Mouse (Mus musculus) limb, embryonic 14.5 days (tissue): ENCODE results near the gene Grip1. TPM values are rescaled to one million over a fixed set of nuclear protein-coding genes. Genes with fewer than 3 reads are reported as not detected.

Experiments used
- ATAC-seq: fragments of 200-750 bp; cut with Nextera tagmentation; 2 replicates; pipeline ENCODE4 v1.8.0; 2017; ENCODE audit warnings: low read depth, moderate number of reproducible peaks, moderate TSS enrichment; ENCODE audit not compliant: low FRiP score
- DNase-seq: peaks from one replicate; pipeline ENCODE4 v3.0.0-alpha.2; 2015; ENCODE audit warnings: low spot score
- H3K27ac ChIP-seq: fragments of 300-500 bp; sonication (generic); replicated peaks from 2 replicates; pipeline ENCODE4 v1.5.1; 2014; ENCODE audit warnings: low read depth, mild to moderate bottlenecking, low read length, moderate library complexity, mixed read lengths
- H3K27me3 ChIP-seq: fragments of 300-500 bp; sonication (generic); 2 replicates; pipeline ENCODE4 v1.6.1; 2014; ENCODE audit warnings: low read length, mixed read lengths; ENCODE audit not compliant: control insufficient read depth, insufficient read depth
- H3K36me3 ChIP-seq: fragments of 300-500 bp; sonication (generic); 2 replicates; pipeline ENCODE4 v1.6.1; 2014; ENCODE audit warnings: mild to moderate bottlenecking, low read length, moderate library complexity, mixed read lengths; ENCODE audit not compliant: control insufficient read depth, insufficient read depth
- H3K4me1 ChIP-seq: fragments of 300-500 bp; sonication (generic); 2 replicates; pipeline ENCODE4 v1.6.1; 2014; ENCODE audit warnings: antibody characterized with exemption, low read length, mixed read lengths; ENCODE audit not compliant: control insufficient read depth, insufficient read depth
- H3K4me2 ChIP-seq: fragments of 300-500 bp; sonication (generic); replicated peaks from 2 replicates; pipeline ENCODE4 v1.6.1; 2014; ENCODE audit warnings: low read depth, mild to moderate bottlenecking, low read length, moderate library complexity; ENCODE audit not compliant: severe bottlenecking
- H3K4me3 ChIP-seq: fragments of 300-500 bp; sonication (generic); replicated peaks from 2 replicates; pipeline ENCODE4 v1.5.1; 2014; ENCODE audit warnings: low read length
- H3K9ac ChIP-seq: fragments of 300-500 bp; sonication (generic); 2 replicates; pipeline ENCODE4 v1.6.1; 2014; ENCODE audit warnings: mild to moderate bottlenecking, low read depth, low read length, moderate library complexity; ENCODE audit not compliant: severe bottlenecking
- H3K9me3 ChIP-seq: fragments of 300-500 bp; sonication (generic); 2 replicates; pipeline ENCODE4 v1.6.1; 2016; ENCODE audit warnings: low read length; ENCODE audit not compliant: control insufficient read depth
- POLR2A ChIP-seq: fragments of 200-500 bp; IDR thresholded peaks from 2 replicates; pipeline ENCODE4 v1.8.0; 2012; ENCODE audit warnings: inconsistent platforms, mild to moderate bottlenecking, moderate library complexity, borderline replicate concordance; ENCODE audit not compliant: insufficient read depth, insufficient read length; ENCODE audit errors: extremely low read depth
- WGBS: fragments of 180-500 bp; shearing (Covaris S2); extraction: QIAGEN DNeasy Blood & Tissue Kit; methylation state at CpG from one replicate; pipeline ENCODE4 v1.1.7; 2014; 5-methylcytosine and 5-hydroxymethylcytosine counted together
- polyA plus RNA-seq, 2 experiments: library from polyadenylated mRNA; depleted of rRNA in 1 of 2; stranded (reverse) in 1 of 2; unstranded in 1 of 2; fragments of >200 nt; fragmentation: Nextera tagmentation in 1 of 2; extraction: Ambion mirVana in 1 of 2; gene quantifications; 2 replicates each; pipeline versions ENCODE4 v1.2.1 to v1.2.3; 2012 to 2014

Grip1 gene
- polyA plus RNA-seq, 2 experiments = 5.9 to 7.6 TPM

GRCm38 (mm10) chr10:119610279-119610895, 156.8 kb downstream of the Grip1 start:
- 55% methylated on average over 9 of the region's 9 CpGs for WGBS
- DNase-seq = no peak

DNA sequence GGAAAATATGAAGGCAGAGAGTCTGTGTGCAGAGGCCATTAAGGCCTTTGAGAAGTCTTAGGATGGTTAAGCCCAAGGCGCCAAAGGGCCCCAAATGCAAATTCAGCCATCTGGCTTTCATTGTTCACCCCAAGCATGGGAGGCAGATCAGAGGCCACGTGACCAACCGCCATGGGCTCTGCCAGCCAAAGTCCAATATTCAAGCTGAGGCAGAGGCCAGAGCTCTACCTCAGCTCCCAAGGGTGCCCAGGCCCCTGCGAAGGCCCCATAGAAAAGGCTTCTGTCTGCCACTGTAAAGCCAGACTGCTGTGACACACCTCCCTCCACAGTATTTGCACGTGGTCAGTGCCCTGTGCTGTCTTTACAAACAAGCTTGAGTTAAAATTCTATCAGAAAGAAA, 158.4 kb downstream of the Grip1 start:
- no peak overlapping the region for H3K9ac ChIP-seq
- H3K27me3 ChIP-seq = no peaks in the 10 kb centered on the region
- ATAC-seq = no peak
- WGBS = 83% methylated on average over 5 of the region's 5 CpGs
- H3K9me3 ChIP-seq = no peaks in the 10 kb centered on the region
- DNase-seq = no peak
- H3K4me3 ChIP-seq = no peak overlapping the region
- no peak overlapping the region for H3K4me2 ChIP-seq
- no peak overlapping the region for H3K27ac ChIP-seq
- no peak for TF ChIP-seq POLR2A
- H3K4me1 ChIP-seq = peaks cover 20% of the 10 kb centered on the region
- no peaks in the 10 kb centered on the region for H3K36me3 ChIP-seq

More at GRCm38 (mm10) chr10:119610279-119610895, 156.8 kb downstream of the Grip1 start:
- Histone ChIP-seq H3K9me3 (no peaks in the 10 kb centered on the region), H3K36me3 (no peaks in the 10 kb centered on the region), H3K27ac (no peak overlapping the region), H3K4me1 (peaks cover 4% of the 10 kb centered on the region), H3K9ac (no peak overlapping the region), H3K4me3 (no peak overlapping the region), H3K27me3 (no peaks in the 10 kb centered on the region), H3K4me2 (no peak overlapping the region)
- TF ChIP-seq POLR2A = no peak
- ATAC-seq = no peak

- Histone ChIP-seq H3K4me2 (no peak overlapping the region), H3K27ac (no peak overlapping the region), H3K4me3 (no peak overlapping the region), H3K9me3 (no peaks in the 10 kb centered on the region), H3K4me1 (peaks cover 21% of the 10 kb centered on the region), H3K9ac (no peak overlapping the region), H3K36me3 (no peaks in the 10 kb centered on the region), H3K27me3 (no peaks in the 10 kb centered on the region)
- no peak for TF ChIP-seq POLR2A
- DNase-seq (peak; percentile 21), ATAC-seq (no peak)
- WGBS = 54% methylated on average over 7 of the region's 7 CpGs
Observed at GRCm38 (mm10) chr10:119614726-119615125, 161.1 kb downstream of the Grip1 start.

GRCm38 (mm10) chr10:119615240-119615885, 161.7 kb downstream of the Grip1 start:
- H3K9me3 ChIP-seq = no peaks in the 10 kb centered on the region
- no peaks in the 10 kb centered on the region for H3K27me3 ChIP-seq
- no peak for TF ChIP-seq POLR2A
- peak; percentile 92 for DNase-seq
- no peak overlapping the region for H3K27ac ChIP-seq
- WGBS = 69% methylated on average over 14 of the region's 14 CpGs
- H3K4me2 ChIP-seq = no peak overlapping the region; the same call in 1 of the 2 replicates
- ATAC-seq = peak; percentile 83
- peaks cover 21% of the 10 kb centered on the region for H3K4me1 ChIP-seq
- H3K9ac ChIP-seq = no peak overlapping the region
- H3K36me3 ChIP-seq = no peaks in the 10 kb centered on the region
- no peak overlapping the region for H3K4me3 ChIP-seq

- no peak overlapping the region for H3K4me2 ChIP-seq
- no peaks in the 10 kb centered on the region for H3K9me3 ChIP-seq
- no peak overlapping the region for H3K4me3 ChIP-seq
- DNase-seq = no peak
- H3K27ac ChIP-seq = no peak overlapping the region
- no peaks in the 10 kb centered on the region for H3K27me3 ChIP-seq
- 65% methylated on average over 3 of the region's 3 CpGs for WGBS
- no peak for TF ChIP-seq POLR2A
- H3K36me3 ChIP-seq = no peaks in the 10 kb centered on the region
- peaks cover 21% of the 10 kb centered on the region for H3K4me1 ChIP-seq
- no peak for ATAC-seq
- H3K9ac ChIP-seq = no peak overlapping the region
Observed at GRCm38 (mm10) chr10:119616078-119616477, 162.4 kb downstream of the Grip1 start.

- H3K4me3 ChIP-seq = no peak overlapping the region
- H3K27me3 ChIP-seq = no peaks in the 10 kb centered on the region
- no peak for DNase-seq
- no peak overlapping the region for H3K9ac ChIP-seq
- no peaks in the 10 kb centered on the region for H3K36me3 ChIP-seq
- H3K4me2 ChIP-seq = no peak overlapping the region
- 81% methylated on average over 4 of the region's 4 CpGs for WGBS
- no peak for ATAC-seq
- TF ChIP-seq POLR2A = no peak
- no peak overlapping the region for H3K27ac ChIP-seq
- 0 out of 2 replicates have a peak, but pooled peaks cover 4% of the 10 kb centered on the region for H3K4me1 ChIP-seq
- no peaks in the 10 kb centered on the region for H3K9me3 ChIP-seq
Observed at GRCm38 (mm10) chr10:119628656-119629055, 175.0 kb downstream of the Grip1 start.
